Mouse (Mus musculus): Measurements from ENCODE around the gene Ppp1r9b.

GRCm38 (mm10) chr11:95039766-95040165 lies 48.9 kb downstream of the Ppp1r9b start:
- TF ChIP-seq TAL1 (IDR thresholded peaks at IDR 0.05; ENCODE audit: low read length) (no peak), GATA1 (IDR thresholded peaks at IDR 0.05; ENCODE audit: low read length) (no peak)
